Mouse (Mus musculus): ENCODE data around the gene Brox.

DNA sequence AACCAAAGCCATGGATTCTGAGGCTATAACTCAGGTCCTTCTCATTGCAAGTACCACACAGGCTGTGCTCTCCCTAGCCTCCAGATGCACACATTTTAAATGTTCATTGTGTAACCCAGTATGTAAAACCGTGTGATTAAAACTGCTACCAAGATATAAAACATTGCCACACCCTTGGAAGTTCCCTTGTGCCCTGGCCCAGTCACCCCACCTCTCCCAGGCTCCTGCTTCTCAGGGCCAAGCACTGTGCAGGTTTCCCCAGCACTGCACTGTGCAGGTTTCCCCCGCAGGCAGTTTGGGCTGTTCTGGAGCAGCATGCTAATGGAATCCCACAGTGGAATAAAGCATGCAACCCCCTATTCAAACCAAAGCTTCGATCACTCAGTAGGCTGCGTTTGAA, 46.5 kb downstream of the Brox start:
- no peak for TF ChIP-seq CTCF (IDR thresholded peaks at IDR 0.05; ENCODE audit: low read depth, low read length)
- TF ChIP-seq POLR2A (IDR thresholded peaks at IDR 0.05; ENCODE audit: borderline replicate concordance, low read depth, low read length): no peak

All from bone marrow macrophage, adult 2 months (primary cell).